Mouse (Mus musculus) left cerebral cortex, postnatal 25 days (tissue): ENCODE measurements around the gene Rngtt. TPM values are rescaled to one million over a fixed set of nuclear protein-coding genes. Genes with fewer than 3 reads are reported as not detected.
"Not testable (repeated sequence)": the region's sequence is repeated elsewhere in the genome, so short reads cannot be mapped to it uniquely, and the experiment has no call there.

ENCODE experiments used
- DNase-seq, 2 experiments: peaks; one replicate each; pipeline ENCODE4 v3.0.0; 2022; ENCODE audit warnings: low spot score in 2 of 2, mixed read lengths in 1 of 2
- intact Hi-C: fragments of 180-260 bp; cut with DNase I; formaldehyde crosslinking; loops from one replicate; pipeline ENCODE4 v1.15.1; 2025
- total RNA-seq, 2 experiments: library from RNA; stranded (reverse); gene quantifications; 2 replicates each; pipeline ENCODE4 v1.2.3; 2021

Rngtt gene
- 10 to 100 TPM; 23.2 to 27.1 TPM for total RNA-seq

- intact Hi-C loops: no loop called here
- DNase-seq: peak; percentile 92 to 97
Observed at GRCm38 (mm10) chr4:33309764-33310757, at the start of gene Rngtt. Gene Rngtt, plus strand, starts transcription at chr4:33310311.

DNA sequence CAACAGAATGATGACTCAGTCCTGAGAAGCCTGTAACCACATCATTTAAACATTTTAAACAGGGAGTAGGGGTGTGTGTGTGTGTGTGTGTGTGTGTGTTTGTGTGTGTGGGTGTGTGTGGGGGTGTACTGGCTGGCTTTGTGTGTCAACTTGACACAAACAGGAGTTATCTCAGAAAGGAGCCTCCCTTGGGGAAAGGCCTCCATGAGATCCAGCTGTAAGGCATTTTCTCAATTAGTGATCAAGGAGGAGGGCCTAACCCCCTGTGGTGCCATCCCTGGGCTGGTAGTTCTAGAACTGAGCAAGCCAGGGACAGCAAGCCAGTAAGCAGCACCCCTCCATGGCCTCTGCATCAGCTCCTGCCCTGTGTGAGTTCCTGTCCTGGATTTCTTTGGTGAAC lies 49.8 kb upstream of the Rngtt start:
- DNase-seq: no peak
- intact Hi-C loops: no loop called here

GRCm38 (mm10) chr4:33261311-33261753 lies 48.8 kb upstream of the Rngtt start:
- DNase-seq: peak in 1 of 2 experiments; percentile 28
- intact Hi-C loops: no loop called here

- no peak for DNase-seq
- intact Hi-C loops: no loop called here
Observed at GRCm38 (mm10) chr4:33262897-33263296, 47.2 kb upstream of the Rngtt start.

DNA sequence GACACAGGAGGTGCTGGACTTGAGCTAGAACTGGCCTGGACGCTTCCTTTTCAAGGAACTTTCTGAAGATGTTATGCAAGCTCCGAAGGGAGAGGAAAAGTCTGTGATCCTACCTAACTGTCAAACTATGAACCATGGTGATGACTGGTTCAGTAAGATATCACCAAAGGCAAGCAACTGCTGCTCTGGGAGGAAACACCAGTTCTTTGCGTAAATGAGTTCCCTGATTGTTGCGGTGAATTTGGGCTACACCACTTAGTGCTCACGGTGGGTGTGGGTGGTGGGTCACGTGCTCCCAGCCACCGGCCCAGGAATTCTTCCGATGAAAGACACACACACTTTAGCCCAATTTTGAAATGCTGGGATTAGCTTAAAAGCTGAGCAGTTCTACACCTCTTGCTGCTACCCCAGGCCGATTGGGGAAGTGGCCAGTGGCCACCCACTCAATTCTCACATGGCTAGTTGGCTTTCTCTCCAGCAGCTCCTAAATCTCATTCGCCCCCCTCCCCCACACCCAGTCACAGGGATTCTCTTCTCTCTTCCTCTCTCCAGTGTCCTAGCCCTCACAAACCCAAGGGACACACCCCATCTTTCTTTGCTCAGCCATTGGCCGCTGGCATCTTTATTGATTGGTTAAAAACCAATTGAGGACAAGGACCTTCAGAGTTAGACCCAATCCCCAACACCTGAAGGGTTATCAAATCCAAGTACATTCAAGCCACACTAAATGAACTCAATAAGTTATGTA lies 45.0 kb upstream of the Rngtt start:
- no peak for DNase-seq
- intact Hi-C loops: no loop called here

DNA sequence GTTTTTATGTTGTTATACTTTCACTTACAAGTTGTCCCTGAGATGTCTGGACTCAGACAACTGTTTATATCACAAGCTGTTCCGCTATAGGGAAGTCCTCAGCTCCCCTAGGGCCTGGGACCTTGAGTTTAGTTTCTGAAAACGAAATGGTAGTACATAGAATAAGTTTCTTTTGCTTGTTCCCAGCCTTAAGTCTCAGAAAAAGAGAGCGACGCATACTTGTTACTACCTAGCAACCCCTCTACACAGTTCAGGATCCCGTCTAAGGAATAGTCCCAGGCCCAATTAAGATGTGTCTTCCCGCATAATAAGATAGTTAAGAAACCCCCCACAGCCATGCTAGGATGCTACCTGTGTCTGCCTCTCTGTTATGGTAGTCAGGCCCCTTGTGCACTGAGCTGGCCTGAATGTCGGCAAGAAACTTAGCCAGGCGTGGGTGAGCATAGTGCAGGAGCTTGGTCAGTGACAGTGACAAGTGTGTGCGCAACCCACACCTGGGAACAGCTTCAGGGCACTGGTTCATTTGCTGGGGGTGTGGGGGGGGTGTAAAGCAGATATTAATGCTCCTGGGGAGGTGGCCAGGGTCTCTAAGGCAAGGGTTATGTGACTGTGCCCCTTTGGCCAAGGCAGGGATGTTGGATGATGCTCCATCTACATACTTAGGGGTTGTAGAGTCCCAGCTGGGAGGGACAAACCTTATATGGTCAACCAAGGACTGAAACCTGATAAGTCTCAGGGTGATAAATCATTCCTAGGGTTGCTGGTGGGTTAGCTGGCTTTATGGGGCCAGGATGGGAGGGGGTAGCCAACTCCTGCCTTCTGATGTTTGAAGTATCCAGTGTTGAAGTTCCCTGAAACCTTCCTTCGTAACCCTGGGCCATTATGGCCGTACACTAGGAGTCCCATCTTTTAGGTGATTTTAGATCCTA lies 39.5 kb upstream of the Rngtt start:
- intact Hi-C loops: no loop called here
- DNase-seq: no peak

GRCm38 (mm10) chr4:33273437-33273836 lies 36.7 kb upstream of the Rngtt start:
- DNase-seq: no peak
- intact Hi-C loops: no loop called here

DNA sequence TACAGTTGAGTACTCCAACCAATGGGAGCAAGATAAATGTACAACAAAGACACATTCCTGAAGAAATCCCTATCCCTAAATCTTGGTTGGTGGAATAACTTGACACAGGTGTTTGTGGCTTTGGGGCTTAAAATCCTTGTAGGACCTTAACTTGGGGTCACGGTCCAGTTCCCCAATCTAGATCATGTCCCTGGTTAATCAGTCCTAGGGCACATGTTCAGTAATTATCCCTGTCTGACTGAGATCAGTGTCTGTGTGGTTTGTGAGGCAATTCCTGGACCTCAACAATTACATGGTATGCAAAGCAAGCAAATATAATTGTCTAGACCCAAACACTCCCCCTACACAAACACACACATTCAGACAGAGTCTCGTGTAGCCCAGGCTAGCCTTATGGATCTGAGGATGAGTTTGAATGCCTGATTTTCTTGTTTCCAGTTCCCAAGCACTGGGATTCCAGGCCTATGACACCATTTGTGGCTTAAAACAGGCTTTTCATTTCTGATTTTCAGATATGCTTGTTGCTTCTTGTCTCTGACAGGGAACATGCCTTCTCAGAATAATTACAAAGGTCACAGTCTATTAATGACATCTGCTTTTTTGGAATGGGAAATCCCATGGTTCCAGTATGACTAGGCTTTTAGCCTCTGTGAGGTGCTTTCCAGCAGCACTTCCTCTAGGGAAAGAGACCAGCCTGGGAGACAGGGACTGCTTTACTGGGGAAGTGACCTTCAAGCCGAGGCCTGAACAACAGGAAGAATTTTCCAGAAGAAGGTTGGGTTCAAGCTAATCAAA lies 28.0 kb upstream of the Rngtt start:
- intact Hi-C loops: no loop called here
- DNase-seq: no peak

DNA sequence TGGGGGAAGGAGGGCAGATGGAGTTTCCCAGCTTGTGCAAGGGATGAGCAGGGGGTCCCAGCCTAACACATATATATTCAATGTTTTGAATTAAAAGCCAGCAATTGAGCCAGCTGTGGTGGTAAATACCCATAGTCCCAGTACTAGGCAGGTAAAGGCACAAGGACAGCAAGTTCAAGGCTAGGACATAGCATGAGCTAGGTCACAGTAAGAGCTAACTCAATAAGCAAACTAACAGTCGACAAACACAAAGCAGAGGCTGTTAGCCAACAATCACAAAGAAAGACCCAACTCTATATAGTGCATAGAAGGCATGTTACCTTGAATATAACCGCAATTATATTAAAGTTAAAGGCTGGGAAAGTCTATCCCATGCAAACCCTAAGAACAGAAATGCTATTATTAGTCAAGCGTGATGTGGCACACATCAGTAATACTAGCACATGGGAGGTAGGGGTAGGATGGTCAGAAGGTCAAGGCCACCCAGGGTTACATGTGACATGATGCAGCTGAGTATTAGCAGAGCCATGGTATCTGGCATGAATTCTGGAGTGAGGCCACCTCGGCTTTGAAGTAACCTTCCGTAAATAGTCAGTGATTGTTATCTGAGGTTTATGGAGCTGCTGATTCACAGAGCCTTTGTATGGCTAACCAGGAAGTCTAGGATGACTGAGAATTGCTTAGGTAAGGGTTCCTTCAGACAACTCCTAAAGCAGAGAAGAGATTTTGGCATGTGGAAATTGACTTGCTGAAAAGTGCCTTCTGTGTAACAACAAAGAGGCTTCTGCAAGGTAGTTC lies 25.8 kb upstream of the Rngtt start:
- intact Hi-C loops: no loop called here
- no peak for DNase-seq

GRCm38 (mm10) chr4:33285448-33285847 lies 24.7 kb upstream of the Rngtt start:
- intact Hi-C loops: no loop called here
- DNase-seq: no peak

DNA sequence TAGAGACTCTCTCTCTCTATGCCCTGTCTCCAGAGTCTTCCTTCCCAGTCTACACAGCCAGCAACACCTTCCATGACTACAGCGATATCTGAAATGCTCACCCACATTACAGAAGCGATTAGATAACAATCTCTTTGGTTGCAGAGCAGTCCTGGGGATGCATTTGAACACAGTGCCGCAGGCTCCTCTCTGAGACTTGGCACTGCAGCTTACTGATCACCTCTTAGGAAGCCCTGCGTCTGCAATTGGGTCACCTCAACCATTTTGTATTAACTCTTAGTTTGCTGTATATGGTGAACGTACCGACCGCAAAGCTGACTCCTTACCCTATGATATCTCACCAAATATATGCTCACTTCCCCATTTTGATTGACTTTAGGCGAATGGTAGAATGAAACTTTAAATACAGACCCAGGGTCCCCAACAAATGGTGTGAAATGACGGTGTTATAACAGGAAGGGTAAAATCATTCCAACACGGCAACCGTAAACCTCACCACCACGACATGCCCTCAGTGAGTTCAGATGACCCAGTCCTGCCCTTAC lies 20.9 kb upstream of the Rngtt start:
- intact Hi-C loops: no loop called here
- no peak for DNase-seq

GRCm38 (mm10) chr4:33290002-33290401 lies 20.1 kb upstream of the Rngtt start, which contains the start of gene Pnrc1:
Gene Pnrc1, minus strand, starts transcription at chr4:33290163.
- peak; percentile 28 to 40 for DNase-seq
- intact Hi-C loops: loop anchor here (5.0 to 10.0 kb wide), 4 partner anchors 143 to 335 kb away; partner anchors contain the start of genes Ankrd6 and Ube2j1

GRCm38 (mm10) chr4:33290878-33291277 lies 19.2 kb upstream of the Rngtt start:
- no peak for DNase-seq
- intact Hi-C loops: loop anchor here (5.0 to 10.0 kb wide), 4 partner anchors 144 to 336 kb away; partner anchors contain the start of genes Ankrd6 and Ube2j1

- intact Hi-C loops: loop anchor here (2.0 to 10.0 kb wide), 5 partner anchors 84 to 338 kb away; partner anchors contain the start of genes Ankrd6, Srsf12 and Ube2j1
- DNase-seq: peak; percentile 54 to 61
Observed at GRCm38 (mm10) chr4:33292409-33293370, 17.4 kb upstream of the Rngtt start.

DNA sequence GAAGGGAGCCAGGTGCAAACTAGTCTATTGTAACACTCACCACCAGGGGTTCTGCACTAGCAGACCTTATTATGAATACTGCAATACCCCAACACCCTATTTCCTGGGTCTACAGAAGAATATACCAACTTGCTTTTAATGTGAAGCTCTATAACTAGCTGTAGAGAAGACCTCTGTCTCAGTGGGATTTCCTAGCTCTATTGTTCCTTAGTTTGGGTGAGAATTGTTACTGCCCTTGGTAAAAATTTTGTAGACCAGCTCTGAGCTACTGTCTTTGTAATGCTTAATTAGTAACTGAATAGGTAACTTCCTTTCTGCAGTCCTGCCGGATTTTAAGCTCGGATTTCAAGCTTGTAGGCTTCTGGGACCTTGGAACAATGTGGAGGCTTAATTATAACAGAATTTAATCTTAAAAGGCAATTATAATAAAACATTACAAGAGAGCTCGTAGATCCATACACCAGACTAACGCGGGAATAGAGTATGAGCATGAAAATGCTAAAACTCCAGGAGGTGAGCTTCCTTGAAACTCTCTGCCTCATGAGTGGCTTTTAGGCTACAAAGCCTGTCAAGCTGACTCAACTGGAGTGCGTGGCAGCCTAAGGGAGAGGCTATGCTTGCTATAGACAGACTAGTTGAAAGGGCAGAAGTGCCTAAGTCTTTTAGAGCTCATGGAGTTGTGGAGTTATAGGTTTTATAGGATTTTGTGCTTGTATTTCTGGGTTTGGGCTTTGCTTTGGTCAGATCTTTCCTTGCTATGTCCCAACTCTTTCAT lies 9.0 kb upstream of the Rngtt start:
- DNase-seq, intact Hi-C loops: not testable (repeated sequence)
